Mouse (Mus musculus): Measurements from ENCODE around the gene Slc25a17. TPM values are rescaled to one million over a fixed set of nuclear protein-coding genes. Genes with fewer than 3 reads are reported as not detected.

The Slc25a17 gene
- polyA plus RNA-seq, 1 experiment = 56.0 TPM

GRCm38 (mm10) chr15:81310353-81310752 lies 50.3 kb downstream of the Slc25a17 start:
- DNase-seq = no peak
- Histone ChIP-seq H3K4me3 (replicated peaks; ENCODE audit: insufficient read depth, low read depth, low read length) (no peak overlapping the region), H3K4me1 (ENCODE audit: control insufficient read depth, insufficient read depth, low read length) (no peaks in the 10 kb centered on the region), H3K27ac (ENCODE audit: insufficient read depth, low read length) (no peak overlapping the region), H3K27me3 (ENCODE audit: control insufficient read depth, insufficient read depth, low read length) (no peaks in the 10 kb centered on the region)
- 94% methylated on average over 9 of the region's 9 CpGs for WGBS
- no peak for TF ChIP-seq CTCF (IDR thresholded peaks at IDR 0.05; ENCODE audit: borderline replicate concordance, insufficient read depth, low read depth, low read length)
- TF ChIP-seq POLR2A (IDR thresholded peaks at IDR 0.05; ENCODE audit: borderline replicate concordance, insufficient read depth, low read length) = no peak

GRCm38 (mm10) chr15:81308038-81308437 lies 52.6 kb downstream of the Slc25a17 start:
- TF ChIP-seq CTCF (IDR thresholded peaks at IDR 0.05; ENCODE audit: borderline replicate concordance, insufficient read depth, low read depth, low read length) (no peak), POLR2A (IDR thresholded peaks at IDR 0.05; ENCODE audit: borderline replicate concordance, insufficient read depth, low read length) (no peak)
- DNase-seq = no peak
- no peaks in the 10 kb centered on the region for H3K27me3 ChIP-seq (ENCODE audit: control insufficient read depth, insufficient read depth, low read length)
- no peaks in the 10 kb centered on the region for H3K4me1 ChIP-seq (ENCODE audit: control insufficient read depth, insufficient read depth, low read length)
- H3K4me3 ChIP-seq (replicated peaks; ENCODE audit: insufficient read depth, low read depth, low read length) = no peak overlapping the region
- no peak overlapping the region for H3K27ac ChIP-seq (ENCODE audit: insufficient read depth, low read length)
- WGBS = 94% methylated on average over 7 of the region's 7 CpGs

GRCm38 (mm10) chr15:81306501-81306900 lies 54.1 kb downstream of the Slc25a17 start:
- 97% methylated on average over 6 of the region's 6 CpGs for WGBS
- no peak overlapping the region for H3K27ac ChIP-seq (ENCODE audit: insufficient read depth, low read length)
- H3K27me3 ChIP-seq (ENCODE audit: control insufficient read depth, insufficient read depth, low read length) = no peaks in the 10 kb centered on the region
- no peak for DNase-seq
- H3K4me3 ChIP-seq (replicated peaks; ENCODE audit: insufficient read depth, low read depth, low read length) = no peak overlapping the region
- TF ChIP-seq POLR2A (IDR thresholded peaks at IDR 0.05; ENCODE audit: borderline replicate concordance, insufficient read depth, low read length) (no peak), CTCF (IDR thresholded peaks at IDR 0.05; ENCODE audit: borderline replicate concordance, insufficient read depth, low read depth, low read length) (no peak)
- no peaks in the 10 kb centered on the region for H3K4me1 ChIP-seq (ENCODE audit: control insufficient read depth, insufficient read depth, low read length)

GRCm38 (mm10) chr15:81305035-81305434 lies 55.6 kb downstream of the Slc25a17 start:
- TF ChIP-seq POLR2A (IDR thresholded peaks at IDR 0.05; ENCODE audit: borderline replicate concordance, insufficient read depth, low read length) (no peak), CTCF (IDR thresholded peaks at IDR 0.05; ENCODE audit: borderline replicate concordance, insufficient read depth, low read depth, low read length) (no peak)
- Histone ChIP-seq H3K4me1 (ENCODE audit: control insufficient read depth, insufficient read depth, low read length) (no peaks in the 10 kb centered on the region), H3K4me3 (replicated peaks; ENCODE audit: insufficient read depth, low read depth, low read length) (no peak overlapping the region), H3K27ac (ENCODE audit: insufficient read depth, low read length) (no peak overlapping the region), H3K27me3 (ENCODE audit: control insufficient read depth, insufficient read depth, low read length) (no peaks in the 10 kb centered on the region)
- DNase-seq = no peak
- 54% methylated on average over 8 of the region's 8 CpGs for WGBS

- DNase-seq = no peak
- no peaks in the 10 kb centered on the region for H3K27me3 ChIP-seq (ENCODE audit: control insufficient read depth, insufficient read depth, low read length)
- H3K27ac ChIP-seq (ENCODE audit: insufficient read depth, low read length) = no peak overlapping the region
- no peaks in the 10 kb centered on the region for H3K4me1 ChIP-seq (ENCODE audit: control insufficient read depth, insufficient read depth, low read length)
- H3K4me3 ChIP-seq (replicated peaks; ENCODE audit: insufficient read depth, low read depth, low read length) = no peak overlapping the region
- WGBS = 95% methylated on average over 7 of the region's 7 CpGs
- TF ChIP-seq CTCF (IDR thresholded peaks at IDR 0.05; ENCODE audit: borderline replicate concordance, insufficient read depth, low read depth, low read length) (no peak), POLR2A (IDR thresholded peaks at IDR 0.05; ENCODE audit: borderline replicate concordance, insufficient read depth, low read length) (no peak)
Measured at GRCm38 (mm10) chr15:81304006-81304405, 56.6 kb downstream of the Slc25a17 start.

GRCm38 (mm10) chr15:81302151-81302808 lies 58.3 kb downstream of the Slc25a17 start:
- TF ChIP-seq CTCF (IDR thresholded peaks at IDR 0.05; ENCODE audit: borderline replicate concordance, insufficient read depth, low read depth, low read length) (peak; percentile 11; the same call in 1 of the 2 replicates), POLR2A (IDR thresholded peaks at IDR 0.05; ENCODE audit: borderline replicate concordance, insufficient read depth, low read length) (no peak)
- Histone ChIP-seq H3K27me3 (ENCODE audit: control insufficient read depth, insufficient read depth, low read length) (no peaks in the 10 kb centered on the region), H3K4me3 (replicated peaks; ENCODE audit: insufficient read depth, low read depth, low read length) (no peak overlapping the region), H3K4me1 (ENCODE audit: control insufficient read depth, insufficient read depth, low read length) (no peaks in the 10 kb centered on the region), H3K27ac (ENCODE audit: insufficient read depth, low read length) (no peak overlapping the region)
- no peak for DNase-seq
- 62% methylated on average over 13 of the region's 13 CpGs for WGBS

GRCm38 (mm10) chr15:81301193-81302070 lies 59.2 kb downstream of the Slc25a17 start:
- H3K4me3 ChIP-seq (replicated peaks; ENCODE audit: insufficient read depth, low read depth, low read length) = no peak overlapping the region
- no peak for TF ChIP-seq POLR2A (IDR thresholded peaks at IDR 0.05; ENCODE audit: borderline replicate concordance, insufficient read depth, low read length)
- no peak for TF ChIP-seq CTCF (IDR thresholded peaks at IDR 0.05; ENCODE audit: borderline replicate concordance, insufficient read depth, low read depth, low read length)
- H3K27me3 ChIP-seq (ENCODE audit: control insufficient read depth, insufficient read depth, low read length) = no peaks in the 10 kb centered on the region
- DNase-seq = no peak
- H3K4me1 ChIP-seq (ENCODE audit: control insufficient read depth, insufficient read depth, low read length) = no peaks in the 10 kb centered on the region
- WGBS = 76% methylated on average over 16 of the region's 16 CpGs
- H3K27ac ChIP-seq (ENCODE audit: insufficient read depth, low read length) = no peak overlapping the region

All from cerebellum, adult 2 months (tissue).